Mouse (Mus musculus) splenic B cell, adult 2 months (primary cell): ENCODE measurements around the gene Sowaha.
A peak's percentile ranks its signal among the peaks of the same experiment; 100 is the strongest.
"Not testable (repeated sequence)": the region's sequence is repeated elsewhere in the genome, so short reads cannot be mapped to it uniquely, and the experiment has no call there.

Experiments
- DNase-seq: peaks from one replicate; pipeline ENCODE4 v3.0.0-alpha.2; 2011; ENCODE audit warnings: low read depth, low spot score
- H3K27me3 ChIP-seq: 2 replicates; pipeline ENCODE4 v1.6.1; 2012; ENCODE audit warnings: mild to moderate bottlenecking, low read length, moderate library complexity, mixed read lengths; ENCODE audit not compliant: control insufficient read depth, poor library complexity, insufficient read depth, severe bottlenecking
- H3K36me3 ChIP-seq: 2 replicates; pipeline ENCODE4 v1.6.1; 2012; ENCODE audit warnings: mild to moderate bottlenecking, low read length, moderate library complexity, mixed read lengths; ENCODE audit not compliant: control insufficient read depth, poor library complexity, insufficient read depth, severe bottlenecking

Gene Sowaha

GRCm38 (mm10) chr11:53447996-53448395, 32.1 kb downstream of the Sowaha start:
- no peak for DNase-seq
- no peaks in the 10 kb centered on the region for H3K36me3 ChIP-seq
- H3K27me3 ChIP-seq, result no peaks in the 10 kb centered on the region; the same call in 1 of the 2 replicates

- no peaks in the 10 kb centered on the region; the same call in 1 of the 2 replicates for H3K27me3 ChIP-seq
- no peaks in the 10 kb centered on the region for H3K36me3 ChIP-seq
- DNase-seq, result no peak
Observed at GRCm38 (mm10) chr11:53446183-53446582, 33.9 kb downstream of the Sowaha start.

GRCm38 (mm10) chr11:53445562-53445961, 34.5 kb downstream of the Sowaha start:
- no peak for DNase-seq
- Histone ChIP-seq H3K36me3 (no peaks in the 10 kb centered on the region), H3K27me3 (no peaks in the 10 kb centered on the region)

GRCm38 (mm10) chr11:53443861-53444260, 36.2 kb downstream of the Sowaha start:
- DNase-seq, result peak; percentile 30
- H3K36me3 ChIP-seq, result no peaks in the 10 kb centered on the region
- H3K27me3 ChIP-seq, result no peaks in the 10 kb centered on the region

GRCm38 (mm10) chr11:53441921-53442320, 38.2 kb downstream of the Sowaha start:
- no peak for DNase-seq
- no peaks in the 10 kb centered on the region for H3K27me3 ChIP-seq
- no peaks in the 10 kb centered on the region for H3K36me3 ChIP-seq

- DNase-seq, result no peak
- no peaks in the 10 kb centered on the region for H3K36me3 ChIP-seq
- no peaks in the 10 kb centered on the region for H3K27me3 ChIP-seq
Observed at GRCm38 (mm10) chr11:53436338-53436737, 43.7 kb downstream of the Sowaha start.

- Histone ChIP-seq H3K36me3 (no peaks in the 10 kb centered on the region), H3K27me3 (no peaks in the 10 kb centered on the region)
- DNase-seq, result no peak
Observed at GRCm38 (mm10) chr11:53435504-53435903, 44.6 kb downstream of the Sowaha start.

- no peak for DNase-seq
- Histone ChIP-seq H3K36me3 (no peaks in the 10 kb centered on the region), H3K27me3 (no peaks in the 10 kb centered on the region)
Observed at GRCm38 (mm10) chr11:53433057-53433456, 47.0 kb downstream of the Sowaha start.

GRCm38 (mm10) chr11:53431347-53432056, 48.6 kb downstream of the Sowaha start:
- Histone ChIP-seq H3K36me3 (no peaks in the 10 kb centered on the region), H3K27me3 (no peaks in the 10 kb centered on the region)
- no peak for DNase-seq

GRCm38 (mm10) chr11:53430670-53431346, 49.3 kb downstream of the Sowaha start, which contains the start of the genes Uqcrq and Gdf9:
Uqcrq (minus strand) TSS chr11:53430831.
Gdf9 (plus strand) TSS chr11:53431023.
- H3K36me3 ChIP-seq, result no peaks in the 10 kb centered on the region
- DNase-seq, result peak; percentile 100
- no peaks in the 10 kb centered on the region for H3K27me3 ChIP-seq

GRCm38 (mm10) chr11:53430300-53430669, 49.8 kb downstream of the Sowaha start:
- H3K36me3 ChIP-seq, result no peaks in the 10 kb centered on the region
- no peaks in the 10 kb centered on the region for H3K27me3 ChIP-seq
- no peak for DNase-seq

- DNase-seq, result peak; percentile 30
- no peaks in the 10 kb centered on the region for H3K27me3 ChIP-seq
Observed at GRCm38 (mm10) chr11:53429182-53429581, 50.9 kb downstream of the Sowaha start.

GRCm38 (mm10) chr11:53428716-53429057, 51.4 kb downstream of the Sowaha start:
- DNase-seq, result no peak
- H3K27me3 ChIP-seq, result no peaks in the 10 kb centered on the region
- H3K36me3 ChIP-seq, result no peaks in the 10 kb centered on the region

More at GRCm38 (mm10) chr11:53429182-53429581, 50.9 kb downstream of the Sowaha start:
- no peaks in the 10 kb centered on the region for H3K36me3 ChIP-seq

- no peak for DNase-seq
- Histone ChIP-seq H3K27me3 (no peaks in the 10 kb centered on the region), H3K36me3 (no peaks in the 10 kb centered on the region)
Observed at GRCm38 (mm10) chr11:53427993-53428715, 51.9 kb downstream of the Sowaha start.

GRCm38 (mm10) chr11:53426914-53427313, 53.2 kb downstream of the Sowaha start:
- not testable (repeated sequence) for H3K27me3 ChIP-seq, DNase-seq, H3K36me3 ChIP-seq
